Mouse (Mus musculus) limb, embryonic 14.5 days (tissue): ENCODE data around the gene Fam189a1. TPM values are rescaled to one million over a fixed set of nuclear protein-coding genes. Genes with fewer than 3 reads are reported as not detected.

ENCODE experiments used
- ATAC-seq: fragments of 200-750 bp; cut with Nextera tagmentation; 2 replicates; pipeline ENCODE4 v1.8.0; 2017; ENCODE audit warnings: low read depth, moderate number of reproducible peaks, moderate TSS enrichment; ENCODE audit not compliant: low FRiP score
- DNase-seq: peaks from one replicate; pipeline ENCODE4 v3.0.0-alpha.2; 2015; ENCODE audit warnings: low spot score
- H3K27ac ChIP-seq: fragments of 300-500 bp; sonication (generic); replicated peaks from 2 replicates; pipeline ENCODE4 v1.5.1; 2014; ENCODE audit warnings: low read depth, mild to moderate bottlenecking, low read length, moderate library complexity, mixed read lengths
- H3K27me3 ChIP-seq: fragments of 300-500 bp; sonication (generic); 2 replicates; pipeline ENCODE4 v1.6.1; 2014; ENCODE audit warnings: low read length, mixed read lengths; ENCODE audit not compliant: control insufficient read depth, insufficient read depth
- H3K36me3 ChIP-seq: fragments of 300-500 bp; sonication (generic); 2 replicates; pipeline ENCODE4 v1.6.1; 2014; ENCODE audit warnings: mild to moderate bottlenecking, low read length, moderate library complexity, mixed read lengths; ENCODE audit not compliant: control insufficient read depth, insufficient read depth
- H3K4me1 ChIP-seq: fragments of 300-500 bp; sonication (generic); 2 replicates; pipeline ENCODE4 v1.6.1; 2014; ENCODE audit warnings: antibody characterized with exemption, low read length, mixed read lengths; ENCODE audit not compliant: control insufficient read depth, insufficient read depth
- H3K4me2 ChIP-seq: fragments of 300-500 bp; sonication (generic); replicated peaks from 2 replicates; pipeline ENCODE4 v1.6.1; 2014; ENCODE audit warnings: low read depth, mild to moderate bottlenecking, low read length, moderate library complexity; ENCODE audit not compliant: severe bottlenecking
- H3K4me3 ChIP-seq: fragments of 300-500 bp; sonication (generic); replicated peaks from 2 replicates; pipeline ENCODE4 v1.5.1; 2014; ENCODE audit warnings: low read length
- H3K9ac ChIP-seq: fragments of 300-500 bp; sonication (generic); 2 replicates; pipeline ENCODE4 v1.6.1; 2014; ENCODE audit warnings: mild to moderate bottlenecking, low read depth, low read length, moderate library complexity; ENCODE audit not compliant: severe bottlenecking
- H3K9me3 ChIP-seq: fragments of 300-500 bp; sonication (generic); 2 replicates; pipeline ENCODE4 v1.6.1; 2016; ENCODE audit warnings: low read length; ENCODE audit not compliant: control insufficient read depth
- POLR2A ChIP-seq: fragments of 200-500 bp; IDR thresholded peaks from 2 replicates; pipeline ENCODE4 v1.8.0; 2012; ENCODE audit warnings: inconsistent platforms, mild to moderate bottlenecking, moderate library complexity, borderline replicate concordance; ENCODE audit not compliant: insufficient read depth, insufficient read length; ENCODE audit errors: extremely low read depth
- WGBS: fragments of 180-500 bp; shearing (Covaris S2); extraction: QIAGEN DNeasy Blood & Tissue Kit; methylation state at CpG from one replicate; pipeline ENCODE4 v1.1.7; 2014; 5-methylcytosine and 5-hydroxymethylcytosine counted together
- polyA plus RNA-seq, 2 experiments: library from polyadenylated mRNA; depleted of rRNA in 1 of 2; stranded (reverse) in 1 of 2; unstranded in 1 of 2; fragments of >200 nt; fragmentation: Nextera tagmentation in 1 of 2; extraction: Ambion mirVana in 1 of 2; gene quantifications; 2 replicates each; pipeline versions ENCODE4 v1.2.1 to v1.2.3; 2012 to 2014

Fam189a1 gene
- polyA plus RNA-seq, 2 experiments, result 7.4 to 15.1 TPM

GRCm38 (mm10) chr7:64805100-64805499, 351.3 kb downstream of the Fam189a1 start:
- no peaks in the 10 kb centered on the region for H3K36me3 ChIP-seq
- no peak overlapping the region for H3K4me2 ChIP-seq
- TF ChIP-seq POLR2A, result no peak
- WGBS, result 44% methylated on average over 8 of the region's 8 CpGs
- DNase-seq (no peak), ATAC-seq (no peak)
- no peak overlapping the region for H3K9ac ChIP-seq
- H3K4me3 ChIP-seq, result no peak overlapping the region
- no peak overlapping the region for H3K27ac ChIP-seq
- H3K9me3 ChIP-seq, result no peaks in the 10 kb centered on the region
- no peaks in the 10 kb centered on the region for H3K27me3 ChIP-seq
- no peaks in the 10 kb centered on the region for H3K4me1 ChIP-seq

- H3K27ac ChIP-seq, result no peak overlapping the region
- ATAC-seq (no peak), DNase-seq (no peak)
- 79% methylated on average over 6 of the region's 6 CpGs for WGBS
- no peaks in the 10 kb centered on the region for H3K9me3 ChIP-seq
- no peaks in the 10 kb centered on the region for H3K27me3 ChIP-seq
- no peak overlapping the region for H3K4me2 ChIP-seq
- no peak for TF ChIP-seq POLR2A
- no peak overlapping the region for H3K4me3 ChIP-seq
- H3K36me3 ChIP-seq, result no peaks in the 10 kb centered on the region
- no peak overlapping the region for H3K9ac ChIP-seq
- H3K4me1 ChIP-seq, result no peaks in the 10 kb centered on the region
These were observed 360.8 kb downstream of the Fam189a1 start for GRCm38 (mm10) chr7:64795554-64795953.

- Histone ChIP-seq H3K9me3 (no peaks in the 10 kb centered on the region), H3K27me3 (no peaks in the 10 kb centered on the region), H3K4me2 (no peak overlapping the region), H3K27ac (no peak overlapping the region), H3K4me3 (no peak overlapping the region), H3K36me3 (no peaks in the 10 kb centered on the region), H3K4me1 (no peaks in the 10 kb centered on the region), H3K9ac (no peak overlapping the region)
- WGBS, result 72% methylated on average over 8 of the region's 8 CpGs
- DNase-seq (no peak), ATAC-seq (no peak)
- TF ChIP-seq POLR2A, result no peak
These were observed 364.3 kb downstream of the Fam189a1 start for GRCm38 (mm10) chr7:64792031-64792430.

- no peaks in the 10 kb centered on the region for H3K4me1 ChIP-seq
- no peaks in the 10 kb centered on the region for H3K9me3 ChIP-seq
- no peaks in the 10 kb centered on the region for H3K36me3 ChIP-seq
- no peak overlapping the region for H3K9ac ChIP-seq
- H3K4me3 ChIP-seq, result no peak overlapping the region
- no peak overlapping the region for H3K27ac ChIP-seq
- no peak for TF ChIP-seq POLR2A
- WGBS, result 75% methylated on average over 9 of the region's 9 CpGs
- DNase-seq, result no peak
- no peaks in the 10 kb centered on the region for H3K27me3 ChIP-seq
- no peak for ATAC-seq
- no peak overlapping the region for H3K4me2 ChIP-seq
These were observed 365.2 kb downstream of the Fam189a1 start for GRCm38 (mm10) chr7:64791145-64791544.

GRCm38 (mm10) chr7:64785040-64785439, 371.3 kb downstream of the Fam189a1 start:
- DNase-seq (no peak), ATAC-seq (no peak)
- Histone ChIP-seq H3K27ac (no peak overlapping the region), H3K9me3 (no peaks in the 10 kb centered on the region), H3K4me3 (no peak overlapping the region), H3K4me2 (no peak overlapping the region), H3K27me3 (no peaks in the 10 kb centered on the region), H3K9ac (no peak overlapping the region), H3K4me1 (no peaks in the 10 kb centered on the region), H3K36me3 (no peaks in the 10 kb centered on the region)
- WGBS, result 42% methylated on average over 3 of the region's 3 CpGs
- TF ChIP-seq POLR2A, result no peak

- no peak overlapping the region for H3K9ac ChIP-seq
- no peak for TF ChIP-seq POLR2A
These were observed 376.9 kb downstream of the Fam189a1 start for GRCm38 (mm10) chr7:64779501-64779900.

More at GRCm38 (mm10) chr7:64779501-64779900, 376.9 kb downstream of the Fam189a1 start:
- Histone ChIP-seq H3K9me3 (no peaks in the 10 kb centered on the region), H3K4me3 (no peak overlapping the region), H3K4me1 (no peaks in the 10 kb centered on the region), H3K36me3 (no peaks in the 10 kb centered on the region), H3K4me2 (no peak overlapping the region), H3K27ac (no peak overlapping the region), H3K27me3 (no peaks in the 10 kb centered on the region)
- ATAC-seq, result no peak
- no peak for DNase-seq
- WGBS, result 73% methylated on average over 4 of the region's 4 CpGs
